Mouse (Mus musculus) MEL (cell line): ENCODE measurements around the gene St7. TPM values are rescaled to one million over a fixed set of nuclear protein-coding genes. Genes with fewer than 3 reads are reported as not detected.

Experiments
- DNase-seq: peaks from one replicate; pipeline ENCODE4 v3.0.0; 2011; ENCODE audit warnings: low read depth, low spot score
- H3K27ac ChIP-seq: 2 replicates; pipeline ENCODE4 v1.5.1; 2012; ENCODE audit warnings: low read depth, mild to moderate bottlenecking, control low read depth, low read length, moderate library complexity; ENCODE audit not compliant: control insufficient read depth
- H3K27me3 ChIP-seq, 2 experiments: fragments of 150-350 bp in 1 of 2; sonication (generic) in 1 of 2; 2 replicates each; pipeline ENCODE4 v1.6.1; 2012; ENCODE audit warnings: low read length in 2 of 2, mild to moderate bottlenecking in 2 of 2, improper control_type of control experiment in 1 of 2, moderate library complexity in 1 of 2; ENCODE audit not compliant: insufficient read depth in 2 of 2, control insufficient read depth in 1 of 2
- H3K36me3 ChIP-seq, 2 experiments: 2 replicates each; pipeline ENCODE4 v1.6.1; 2012 to 2014; ENCODE audit warnings: low read length in 2 of 2, improper control_type of control experiment in 1 of 2, inconsistent platforms in 1 of 2, mild to moderate bottlenecking in 1 of 2; ENCODE audit not compliant: insufficient read depth in 2 of 2, control insufficient read depth in 1 of 2
- H3K4me1 ChIP-seq, 2 experiments: fragments of 150-350 bp in 1 of 2; sonication (generic) in 1 of 2; 2 replicates each; pipeline ENCODE4 v1.6.1; 2012; ENCODE audit warnings: low read length in 2 of 2, improper control_type of control experiment in 1 of 2, mild to moderate bottlenecking in 1 of 2; ENCODE audit not compliant: insufficient read depth in 2 of 2, control insufficient read depth in 1 of 2
- H3K4me3 ChIP-seq, 2 experiments: fragments of 150-350 bp in 1 of 2; sonication (generic) in 1 of 2; 2 replicates each; pipeline ENCODE4 v1.5.1; 2012; ENCODE audit warnings: low read depth in 2 of 2, low read length in 2 of 2, mild to moderate bottlenecking in 2 of 2, moderate library complexity in 2 of 2, control low read depth in 1 of 2, improper control_type of control experiment in 1 of 2; ENCODE audit not compliant: control insufficient read depth in 1 of 2, insufficient read depth in 1 of 2
- H3K79me2 ChIP-seq: 2 replicates; pipeline ENCODE4 v1.6.1; 2012; ENCODE audit warnings: mild to moderate bottlenecking, low read length, moderate library complexity; ENCODE audit not compliant: control insufficient read depth, poor library complexity, insufficient read depth
- H3K9ac ChIP-seq: 2 replicates; pipeline ENCODE4 v1.6.1; 2012; ENCODE audit warnings: low read depth, mild to moderate bottlenecking, control low read depth, low read length, moderate library complexity; ENCODE audit not compliant: control insufficient read depth, poor library complexity, severe bottlenecking
- H3K9me3 ChIP-seq: fragments of 150-350 bp; sonication (generic); replicated peaks from 2 replicates; pipeline ENCODE4 v1.6.1; 2012; ENCODE audit warnings: mild to moderate bottlenecking, low read length, improper control_type of control experiment, moderate library complexity; ENCODE audit not compliant: insufficient read depth
- BHLHE40 ChIP-seq: IDR thresholded peaks from 2 replicates; pipeline ENCODE4 v1.6.1; 2012; ENCODE audit warnings: low read depth, mild to moderate bottlenecking, inconsistent platforms, low read length, improper control_type of control experiment, borderline replicate concordance
- CTCF ChIP-seq, 3 experiments: IDR thresholded peaks in 2 of 3; conservative IDR thresholded peaks in 1 of 3; 2 replicates each; pipeline ENCODE4 v1.5.1; 2011 to 2012; ENCODE audit warnings: low read length in 3 of 3, low read depth in 2 of 3, mild to moderate bottlenecking in 2 of 3, improper control_type of control experiment in 1 of 3, inconsistent platforms in 1 of 3, mixed read lengths in 1 of 3, moderate library complexity in 1 of 3; ENCODE audit not compliant: control insufficient read depth in 1 of 3, insufficient read depth in 1 of 3, poor library complexity in 1 of 3, severe bottlenecking in 1 of 3
- E2F4 ChIP-seq: IDR thresholded peaks from 2 replicates; pipeline ENCODE4 v1.6.1; 2011; ENCODE audit warnings: low read depth, low read length, improper control_type of control experiment, borderline replicate concordance
- ELF1 ChIP-seq: IDR thresholded peaks from 2 replicates; pipeline ENCODE4 v1.6.1; 2014; ENCODE audit warnings: low read depth, mild to moderate bottlenecking, inconsistent platforms, low read length, improper control_type of control experiment, moderate library complexity
- ETS1 ChIP-seq: IDR thresholded peaks from 2 replicates; pipeline ENCODE4 v1.6.1; 2012; ENCODE audit warnings: low read depth, mild to moderate bottlenecking, inconsistent platforms, low read length, improper control_type of control experiment, moderate library complexity
- HCFC1 ChIP-seq: IDR thresholded peaks from 2 replicates; pipeline ENCODE4 v1.6.1; 2012; ENCODE audit warnings: low read depth, mild to moderate bottlenecking, inconsistent platforms, low read length, improper control_type of control experiment, moderate library complexity
- KAT2A ChIP-seq: conservative IDR thresholded peaks from 2 replicates; pipeline ENCODE4 v1.6.1; 2012; ENCODE audit warnings: low read depth, low read length, improper control_type of control experiment, inconsistent platforms
- MAFK ChIP-seq: IDR thresholded peaks from 2 replicates; pipeline ENCODE4 v1.6.1; 2011; ENCODE audit warnings: low read depth, mild to moderate bottlenecking, low read length, improper control_type of control experiment, borderline replicate concordance
- MEF2A ChIP-seq: IDR thresholded peaks from 2 replicates; pipeline ENCODE4 v1.6.1; 2014; ENCODE audit warnings: low read depth, mild to moderate bottlenecking, inconsistent platforms, low read length, improper control_type of control experiment; ENCODE audit not compliant: poor library complexity, insufficient replicate concordance, severe bottlenecking; ENCODE audit errors: extremely low read depth
- MXI1 ChIP-seq: IDR thresholded peaks from 2 replicates; pipeline ENCODE4 v1.6.1; 2011; ENCODE audit warnings: mild to moderate bottlenecking, low read depth, low read length, improper control_type of control experiment
- MYC ChIP-seq: IDR thresholded peaks from 2 replicates; pipeline ENCODE4 v1.6.1; 2011; ENCODE audit warnings: low read depth, mild to moderate bottlenecking, low read length, improper control_type of control experiment, moderate library complexity
- NRF1 ChIP-seq: IDR thresholded peaks from 2 replicates; pipeline ENCODE4 v1.6.1; 2014; ENCODE audit warnings: low read depth, mild to moderate bottlenecking, inconsistent platforms, low read length, improper control_type of control experiment, moderate library complexity; ENCODE audit not compliant: poor library complexity, insufficient read depth, severe bottlenecking
- POLR2A ChIP-seq, 2 experiments: IDR thresholded peaks; 2 replicates each; pipeline ENCODE4 v1.6.1; 2011 to 2012; ENCODE audit warnings: low read length in 2 of 2, mild to moderate bottlenecking in 2 of 2, control low read depth in 1 of 2, improper control_type of control experiment in 1 of 2, low read depth in 1 of 2, moderate library complexity in 1 of 2; ENCODE audit not compliant: control insufficient read depth in 1 of 2, insufficient read depth in 1 of 2, poor library complexity in 1 of 2
- RCOR1 ChIP-seq: IDR thresholded peaks from 2 replicates; pipeline ENCODE4 v1.6.1; 2012; ENCODE audit warnings: low read depth, mild to moderate bottlenecking, inconsistent platforms, low read length, improper control_type of control experiment
- SMC3 ChIP-seq: IDR thresholded peaks from 2 replicates; pipeline ENCODE4 v1.6.1; 2011; ENCODE audit warnings: low read depth, low read length, improper control_type of control experiment
- TAL1 ChIP-seq: IDR thresholded peaks from 2 replicates; pipeline ENCODE4 v1.6.1; 2012; ENCODE audit warnings: mild to moderate bottlenecking, inconsistent platforms, low read length, moderate library complexity, mixed read lengths
- UBTF ChIP-seq: IDR thresholded peaks from 2 replicates; pipeline ENCODE4 v1.6.1; 2012; ENCODE audit warnings: low read depth, mild to moderate bottlenecking, inconsistent platforms, low read length, improper control_type of control experiment, moderate library complexity, borderline replicate concordance; ENCODE audit not compliant: insufficient read depth
- USF2 ChIP-seq, 2 experiments: IDR thresholded peaks; 2 replicates each; pipeline ENCODE4 v1.6.1; 2011 to 2012; ENCODE audit warnings: improper control_type of control experiment in 2 of 2, low read length in 2 of 2, borderline replicate concordance in 1 of 2, inconsistent platforms in 1 of 2, low read depth in 1 of 2, mild to moderate bottlenecking in 1 of 2; ENCODE audit not compliant: insufficient read depth in 1 of 2
- ZMIZ1 ChIP-seq: IDR thresholded peaks from 2 replicates; pipeline ENCODE4 v1.6.1; 2012; ENCODE audit warnings: low read depth, mild to moderate bottlenecking, inconsistent platforms, low read length, improper control_type of control experiment, moderate library complexity
- polyA plus RNA-seq, 2 experiments: library from polyadenylated mRNA; stranded (reverse) in 1 of 2; unstranded in 1 of 2; fragments of >175 nt in 1 of 2; fragments of >200 nt in 1 of 2; gene quantifications; 2 replicates each; pipeline versions ENCODE4 v1.2.1 to v1.2.4; 2012; ENCODE audit warnings: low replicate concordance in 2 of 2, low read depth in 1 of 2; ENCODE audit not compliant: insufficient read length in 2 of 2, insufficient read depth in 1 of 2, missing spikeins in 1 of 2
- total RNA-seq: library from RNA; depleted of rRNA; stranded (reverse); fragments of 300-350 nt; gene quantifications from 2 replicates; pipeline ENCODE4 v1.2.3, GENCODE M21; 2012

The St7 gene
- total and polyA plus RNA-seq, 3 experiments = 34.4 to 48.5 TPM; not detected in 1

GRCm38 (mm10) chr6:17875606-17876005, 182.9 kb downstream of the St7 start:
- Histone ChIP-seq H3K4me1 (no peaks in the 10 kb centered on the region), H3K9me3 (no peaks in the 10 kb centered on the region), H3K4me3 (no peak overlapping the region), H3K79me2 (no peaks in the 10 kb centered on the region), H3K27ac (no peak overlapping the region), H3K27me3 (no peaks in the 10 kb centered on the region), H3K36me3 (peaks cover 0 to 4% of the 10 kb centered on the region in 2 experiments; a peak in 2 of 4 replicates), H3K9ac (no peak overlapping the region)
- TF ChIP-seq ELF1 (no peak), RCOR1 (no peak), KAT2A (no peak), HCFC1 (no peak), CTCF (IDR thresholded peaks at IDR 0.05 in 2 of 3, conservative IDR thresholded peaks at IDR 0.05 in 1 of 3; ENCODE audit: control insufficient read depth in 1 of 3, insufficient read depth in 1 of 3, low read depth in 2 of 3, low read length in 3 of 3, poor library complexity in 1 of 3, severe bottlenecking in 1 of 3) (no peak), UBTF (no peak), NRF1 (no peak), MEF2A (no peak), MYC (no peak), MAFK (no peak), MXI1 (no peak), BHLHE40 (no peak), TAL1 (no peak), E2F4 (no peak), POLR2A (IDR thresholded peaks at IDR 0.05; ENCODE audit: control insufficient read depth in 1 of 2, insufficient read depth in 1 of 2, low read depth in 1 of 2, low read length in 2 of 2, poor library complexity in 1 of 2) (no peak), USF2 (IDR thresholded peaks at IDR 0.05; ENCODE audit: borderline replicate concordance in 1 of 2, insufficient read depth in 1 of 2, low read depth in 1 of 2, low read length in 2 of 2) (no peak)
- no peak for DNase-seq

GRCm38 (mm10) chr6:17876023-17876613, 183.4 kb downstream of the St7 start:
- no peaks in the 10 kb centered on the region for H3K4me1 ChIP-seq
- no peak overlapping the region for H3K4me3 ChIP-seq
- no peaks in the 10 kb centered on the region for H3K27me3 ChIP-seq
- peaks cover 0 to 4% of the 10 kb centered on the region in 2 experiments; a peak in 1 of 4 replicates for H3K36me3 ChIP-seq
- no peak overlapping the region for H3K27ac ChIP-seq
- no peak overlapping the region for H3K9ac ChIP-seq
- no peaks in the 10 kb centered on the region for H3K9me3 ChIP-seq
- no peak for DNase-seq
- H3K79me2 ChIP-seq = no peaks in the 10 kb centered on the region
- TF ChIP-seq ETS1 (no peak), SMC3 (no peak), ZMIZ1 (no peak), CTCF (IDR thresholded peaks at IDR 0.05 in 2 of 3, conservative IDR thresholded peaks at IDR 0.05 in 1 of 3; ENCODE audit: control insufficient read depth in 1 of 3, insufficient read depth in 1 of 3, low read depth in 2 of 3, low read length in 3 of 3, poor library complexity in 1 of 3, severe bottlenecking in 1 of 3) (no peak), MYC (no peak)
